Mouse (Mus musculus): ENCODE data around the gene Mrpl14.

Mrpl14 gene

DNA sequence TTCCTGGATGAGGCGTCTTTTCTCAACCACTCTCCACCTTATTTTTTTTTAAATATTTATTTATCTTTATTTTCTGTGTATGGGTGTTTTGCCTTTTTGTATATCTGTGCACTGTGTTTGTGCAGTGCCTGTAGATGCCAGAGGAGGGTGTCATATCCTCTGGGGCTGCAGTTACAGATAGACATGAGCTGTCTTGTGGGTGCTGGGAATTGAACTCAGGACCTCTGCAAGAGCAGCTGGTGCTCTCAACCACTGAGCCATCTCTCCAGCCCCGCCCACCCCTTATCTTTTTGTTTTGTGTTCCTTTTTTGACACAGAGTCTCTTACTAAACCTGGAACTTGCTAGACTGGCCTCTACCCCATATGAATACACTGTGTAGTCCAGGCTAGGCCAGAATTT is 41.4 kb downstream of the Mrpl14 start:
- DNase-seq (ENCODE audit: low spot score) = no peak

DNA sequence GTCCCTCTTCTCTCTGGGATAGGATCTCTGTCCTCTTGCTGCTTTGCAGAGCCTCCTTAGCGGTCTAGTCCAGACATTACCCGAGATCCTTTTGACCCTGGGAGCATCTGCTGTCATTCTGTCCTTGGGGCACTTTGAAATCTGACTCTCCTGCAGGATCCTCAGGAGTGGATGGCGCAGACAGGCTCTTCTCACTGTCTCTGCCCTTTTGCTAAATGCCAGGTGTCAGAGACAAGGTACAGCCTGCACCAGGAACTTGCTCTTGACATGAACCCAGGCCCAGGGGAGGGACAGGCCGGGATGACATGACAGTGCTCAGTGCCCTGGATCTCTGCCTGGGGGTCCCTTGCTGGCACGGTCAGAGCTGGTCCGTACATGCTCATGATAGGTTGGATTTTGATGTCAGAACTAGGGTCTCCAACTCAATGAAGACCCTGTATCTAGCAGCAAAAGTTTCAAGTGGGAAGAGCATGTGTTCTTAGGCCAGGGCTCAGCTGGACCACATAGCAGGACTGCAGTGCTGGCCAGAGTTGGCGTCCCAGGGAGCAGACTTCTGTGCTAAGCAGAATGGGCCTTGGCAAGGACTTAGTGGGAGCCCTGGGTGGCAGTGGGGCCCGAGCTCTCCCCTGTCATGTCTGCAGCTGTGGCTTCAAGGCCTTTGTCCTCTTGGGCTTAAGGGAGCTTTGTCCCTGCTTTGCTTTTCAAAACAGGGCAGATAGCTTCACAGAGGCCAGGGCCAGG is 42.0 kb downstream of the Mrpl14 start:
- DNase-seq (ENCODE audit: low spot score) = no peak

DNA sequence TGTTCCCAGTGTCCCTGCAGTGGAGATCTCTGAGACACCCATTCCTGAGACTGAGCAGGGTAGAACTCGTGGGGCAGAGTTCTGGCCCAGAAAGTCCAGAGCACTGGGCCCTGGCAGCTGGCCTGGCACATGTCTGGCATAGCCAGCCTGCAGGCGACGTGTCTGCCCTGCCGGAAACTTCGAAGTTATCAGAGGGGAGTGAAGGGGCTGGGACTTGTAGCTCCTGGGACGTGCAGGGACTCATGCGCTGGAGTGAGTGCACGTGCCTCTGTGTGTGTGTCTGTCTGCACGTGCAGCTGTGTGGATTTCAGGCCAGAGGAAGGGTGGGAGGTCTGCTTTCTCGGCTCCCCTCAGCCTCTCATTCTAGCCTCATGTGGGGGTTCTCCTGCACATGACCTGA is 43.3 kb downstream of the Mrpl14 start:
- DNase-seq (ENCODE audit: low spot score) = no peak

DNA sequence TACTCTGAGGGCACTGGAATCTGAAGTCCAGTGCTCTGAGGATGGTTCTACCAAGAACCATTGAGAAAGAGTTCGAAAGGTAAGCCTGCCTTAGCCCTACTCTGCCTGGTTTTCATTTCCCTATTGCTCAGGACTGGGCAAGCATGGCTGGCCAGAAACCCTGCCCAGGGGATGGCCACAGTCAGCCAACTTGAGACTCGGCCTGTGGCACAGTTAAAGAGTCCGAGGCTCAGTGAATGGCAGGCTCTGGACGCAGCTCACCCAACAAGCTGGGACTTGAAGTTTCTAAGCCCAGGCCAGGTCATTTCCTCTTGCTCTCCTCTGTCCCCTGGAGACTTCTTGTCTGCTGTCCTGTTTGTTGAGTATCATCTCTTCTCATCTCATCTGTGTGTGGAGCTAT is 44.6 kb downstream of the Mrpl14 start:
- no peak for DNase-seq (ENCODE audit: low spot score)

DNA sequence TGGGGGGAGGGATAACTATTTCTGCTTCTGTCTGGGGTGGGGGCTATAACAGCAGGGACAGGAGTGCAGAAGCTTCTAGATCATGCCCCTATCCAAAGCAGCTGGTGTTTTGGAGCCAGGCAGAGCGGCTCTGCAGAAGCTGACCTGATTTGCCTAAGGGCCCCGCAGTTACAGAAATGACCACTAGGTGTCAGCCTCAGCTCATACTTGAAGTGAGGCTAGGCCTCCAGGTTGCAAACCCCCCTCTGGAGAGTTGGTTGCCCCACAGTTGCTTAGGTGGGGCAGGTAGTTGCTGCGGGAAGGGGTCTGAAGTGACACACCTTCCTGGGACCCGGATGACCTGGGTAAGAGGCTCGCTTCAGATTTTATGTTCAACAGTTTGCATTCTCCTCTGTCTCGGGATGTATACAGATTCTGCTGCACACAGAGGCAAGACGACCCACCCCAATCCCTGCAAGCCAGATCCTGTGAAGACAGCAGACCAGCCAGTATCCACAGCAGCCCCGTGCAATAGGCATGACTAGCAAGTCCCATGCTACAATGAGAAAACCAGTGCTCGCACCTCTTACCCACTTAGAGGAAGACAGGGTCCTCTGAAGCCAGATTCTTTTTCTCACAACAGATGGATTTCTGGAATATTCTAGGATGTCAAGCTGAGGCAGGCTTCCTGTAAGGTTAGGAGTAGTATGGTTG is 45.2 kb downstream of the Mrpl14 start:
- DNase-seq (ENCODE audit: low spot score) = peak; percentile 92

DNA sequence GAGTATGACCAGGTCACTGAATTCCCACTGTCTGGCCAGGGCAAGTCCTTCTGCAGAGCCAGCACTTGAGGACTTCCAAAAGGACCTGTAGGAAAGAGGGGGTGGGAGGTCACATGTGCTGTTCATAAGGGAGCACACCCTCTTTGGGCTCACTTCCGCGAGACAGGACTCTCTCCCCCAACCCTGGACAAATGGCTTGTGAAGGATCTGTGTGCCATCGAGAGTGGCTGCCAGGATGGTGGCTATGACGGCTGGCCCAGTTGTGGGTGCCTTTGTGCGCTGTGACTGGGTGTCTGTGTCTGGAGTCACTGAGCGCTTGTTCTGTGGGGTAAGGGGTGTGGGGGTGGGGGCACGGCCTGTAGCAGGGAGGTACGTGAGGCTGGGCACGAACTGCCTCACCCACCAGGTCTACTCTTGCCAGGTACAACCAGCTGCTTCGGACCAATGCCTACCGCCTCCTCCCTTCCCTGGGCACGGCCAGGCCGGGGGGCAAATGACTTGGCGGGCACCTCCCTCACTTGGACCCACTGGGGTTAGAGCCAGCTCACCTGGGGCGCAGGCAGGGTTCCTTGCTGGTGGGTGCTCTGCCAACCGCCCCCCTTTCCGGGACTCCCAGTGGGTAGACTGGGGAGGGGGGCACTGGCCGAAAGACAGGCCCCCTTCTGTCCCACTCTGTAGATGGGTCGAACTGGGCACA is 47.1 kb downstream of the Mrpl14 start:
- no peak for DNase-seq (ENCODE audit: low spot score)

DNA sequence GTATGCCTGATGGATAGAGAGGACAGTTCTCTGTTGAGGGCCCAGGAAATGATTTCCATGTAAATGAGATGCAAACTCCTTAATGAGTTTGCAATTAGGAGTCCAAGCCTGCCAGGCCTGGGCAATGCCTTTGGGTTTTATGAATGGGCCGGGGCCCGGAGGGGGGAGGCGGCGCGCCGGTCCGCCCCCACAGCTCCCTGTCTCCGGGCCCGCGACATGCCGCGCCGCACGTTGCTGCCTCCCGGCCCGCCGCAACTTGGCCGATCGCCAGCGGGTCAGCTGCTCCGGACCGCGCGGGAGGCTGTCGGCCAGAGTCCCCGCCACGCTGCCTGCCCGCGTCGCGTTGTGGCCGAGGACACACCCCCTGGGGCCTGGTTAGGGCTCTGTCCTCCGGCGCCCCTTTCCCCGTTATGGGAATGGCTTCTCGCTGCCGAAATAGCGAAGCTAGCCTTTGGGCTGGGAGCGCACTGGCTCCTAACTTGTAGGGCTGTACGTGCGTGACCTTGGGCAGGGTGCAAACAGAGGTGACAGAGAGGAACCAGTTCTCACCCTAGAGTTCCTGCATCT is 47.7 kb downstream of the Mrpl14 start, which contains the start of gene 1600014C23Rik:
Gene 1600014C23Rik (minus strand): TSS at position 110 of the 567 bp plus-strand sequence.
- DNase-seq (ENCODE audit: low spot score) = peak; percentile 84

DNA sequence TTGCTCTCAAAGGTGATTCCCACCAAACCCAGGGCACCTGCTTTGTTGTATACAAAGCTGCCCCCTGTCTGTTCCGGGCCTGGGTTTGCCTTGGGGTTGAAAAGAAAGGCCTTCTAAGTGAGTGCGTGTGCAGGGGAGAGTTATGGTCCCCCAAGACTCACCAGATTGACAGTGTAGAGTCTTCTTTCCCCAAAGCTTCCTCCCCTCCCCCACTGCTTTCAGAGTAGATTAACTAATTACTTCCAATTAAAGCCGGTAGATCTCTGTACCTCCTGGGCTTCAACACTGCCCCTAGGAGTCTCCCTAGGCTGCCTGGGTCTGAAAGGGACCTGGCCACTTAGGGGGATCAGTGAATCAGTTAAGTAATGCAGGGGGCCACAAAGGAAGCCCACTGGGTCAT is 48.2 kb downstream of the Mrpl14 start:
- DNase-seq (ENCODE audit: low spot score) = no peak

DNA sequence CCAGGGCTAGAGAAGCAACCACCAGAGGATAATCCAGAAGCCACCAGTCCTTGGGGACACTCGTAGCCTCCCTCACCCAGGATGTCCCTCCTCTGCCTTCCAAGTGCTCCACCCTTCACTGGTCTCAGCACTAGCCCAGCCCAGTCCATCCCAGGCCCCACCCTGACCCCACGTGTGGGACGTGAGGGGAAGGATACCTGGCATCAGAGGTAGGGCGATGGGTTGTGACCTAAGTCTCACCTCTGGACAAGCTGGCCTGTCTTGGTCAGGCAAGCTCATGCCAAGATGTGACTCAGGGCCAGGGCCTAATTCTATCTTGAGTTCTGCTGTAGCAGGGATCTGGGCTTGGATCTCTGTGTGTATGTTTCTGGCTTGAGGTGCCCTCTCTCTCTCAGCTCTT is 48.8 kb downstream of the Mrpl14 start:
- no peak for DNase-seq (ENCODE audit: low spot score)

DNA sequence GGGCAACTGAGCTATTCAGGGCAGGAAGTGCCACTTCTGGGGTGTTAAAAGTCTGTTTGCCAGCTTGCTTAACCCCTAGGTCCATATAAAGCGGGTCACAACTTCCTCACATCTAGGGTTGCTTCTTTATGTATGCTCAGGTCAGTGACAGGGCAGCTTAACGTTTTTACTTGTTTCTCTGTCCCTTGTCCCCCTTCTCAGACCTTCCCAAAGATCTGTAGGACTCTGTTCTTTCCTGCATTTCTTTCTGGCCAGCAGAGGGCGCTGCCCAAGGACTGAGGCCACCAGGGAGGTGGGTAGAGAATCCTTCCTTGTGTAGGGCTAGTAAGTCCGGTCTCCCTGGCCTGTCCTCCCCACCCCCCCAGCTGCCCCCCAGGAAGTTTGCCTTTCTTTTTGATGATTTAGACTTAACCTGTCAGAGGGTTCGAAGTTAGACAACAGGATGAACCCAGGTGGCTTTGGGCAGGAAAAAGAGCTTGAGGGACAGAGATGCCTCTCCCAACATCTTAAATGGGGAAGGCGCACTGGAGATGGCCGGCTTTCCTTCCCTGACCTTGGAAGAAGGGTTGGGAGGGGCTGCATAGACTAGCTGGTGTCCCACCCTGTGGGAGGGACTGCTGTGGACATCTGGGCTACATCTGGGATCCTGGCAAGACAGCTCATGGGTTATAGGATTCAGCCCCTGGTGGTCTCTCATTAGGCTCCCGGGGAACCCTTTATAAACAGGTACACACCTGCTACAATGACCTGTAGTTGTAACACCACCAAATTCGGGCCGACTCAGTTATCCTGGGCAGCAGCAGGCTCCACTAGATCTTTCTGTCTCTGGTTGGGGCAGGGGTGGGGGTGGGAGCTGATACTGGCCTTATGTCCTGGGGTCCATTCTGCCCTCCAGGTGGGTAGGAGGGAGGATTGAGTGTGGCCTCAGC is 49.5 kb downstream of the Mrpl14 start:
- DNase-seq (ENCODE audit: low spot score) = peak; percentile 92

DNA sequence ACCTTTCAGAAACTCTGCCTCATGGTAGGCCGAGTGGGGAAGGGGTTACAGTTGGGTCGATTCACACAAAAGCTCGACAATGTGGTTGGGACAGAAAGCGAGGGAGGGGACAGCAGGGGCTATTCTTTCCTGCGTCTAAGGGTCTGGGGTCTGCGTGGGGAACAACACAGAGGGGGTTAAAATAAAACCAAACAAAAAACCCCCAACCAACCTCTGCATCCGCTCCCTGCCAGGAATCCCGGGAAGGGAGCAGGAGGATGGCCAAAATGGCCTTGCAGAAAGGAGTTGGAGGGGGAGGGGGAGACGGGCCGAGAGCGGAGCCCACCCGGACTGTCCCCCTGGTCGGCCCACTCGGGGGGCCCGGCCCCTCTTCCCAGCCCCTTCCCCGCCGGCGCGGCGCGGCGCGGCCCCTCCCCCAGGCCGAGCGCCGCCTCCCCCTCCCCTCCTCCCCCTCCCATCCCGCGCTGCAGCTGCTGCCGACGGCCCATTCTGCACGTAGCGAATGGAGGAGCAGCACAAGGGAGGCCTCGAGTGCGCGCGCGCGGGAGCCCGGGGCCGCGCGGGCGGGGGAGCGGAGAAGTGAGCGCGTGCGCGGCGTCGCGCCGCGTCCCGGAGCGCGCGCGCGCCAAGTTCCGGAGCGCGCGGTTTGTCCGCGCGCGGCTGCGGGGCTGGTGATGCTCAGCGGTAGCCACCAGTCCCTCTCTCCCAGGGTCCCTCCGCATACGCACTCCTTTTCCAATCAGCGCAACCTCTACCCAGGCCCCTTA is 50.4 kb downstream of the Mrpl14 start:
- DNase-seq (ENCODE audit: low spot score) = peak; percentile 90

DNA sequence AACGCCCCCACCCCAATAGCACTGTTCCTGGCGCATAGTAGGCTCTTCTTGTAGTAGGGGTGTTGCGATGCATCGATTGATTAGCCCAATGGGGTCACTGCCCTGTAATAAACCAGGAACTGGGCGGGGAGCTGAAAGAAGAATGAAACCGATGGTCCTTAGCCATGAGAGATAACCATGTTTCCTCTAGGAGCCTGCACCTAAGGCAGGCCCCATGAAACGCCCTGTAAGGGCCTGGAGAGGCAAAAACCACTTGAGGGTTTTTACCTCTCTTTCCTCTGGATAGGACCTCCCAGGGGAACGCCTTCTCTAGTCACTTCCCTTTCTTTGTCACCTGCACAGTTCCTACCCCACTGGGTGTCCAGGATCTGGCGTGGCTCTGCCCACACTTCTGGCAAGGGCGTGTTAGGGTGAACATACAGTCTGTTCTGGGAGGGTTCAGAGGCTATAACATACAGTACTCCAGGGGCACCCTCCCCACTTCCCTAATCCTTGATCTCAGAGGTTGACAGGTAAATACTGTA is 51.0 kb downstream of the Mrpl14 start:
- DNase-seq (ENCODE audit: low spot score) = no peak

DNA sequence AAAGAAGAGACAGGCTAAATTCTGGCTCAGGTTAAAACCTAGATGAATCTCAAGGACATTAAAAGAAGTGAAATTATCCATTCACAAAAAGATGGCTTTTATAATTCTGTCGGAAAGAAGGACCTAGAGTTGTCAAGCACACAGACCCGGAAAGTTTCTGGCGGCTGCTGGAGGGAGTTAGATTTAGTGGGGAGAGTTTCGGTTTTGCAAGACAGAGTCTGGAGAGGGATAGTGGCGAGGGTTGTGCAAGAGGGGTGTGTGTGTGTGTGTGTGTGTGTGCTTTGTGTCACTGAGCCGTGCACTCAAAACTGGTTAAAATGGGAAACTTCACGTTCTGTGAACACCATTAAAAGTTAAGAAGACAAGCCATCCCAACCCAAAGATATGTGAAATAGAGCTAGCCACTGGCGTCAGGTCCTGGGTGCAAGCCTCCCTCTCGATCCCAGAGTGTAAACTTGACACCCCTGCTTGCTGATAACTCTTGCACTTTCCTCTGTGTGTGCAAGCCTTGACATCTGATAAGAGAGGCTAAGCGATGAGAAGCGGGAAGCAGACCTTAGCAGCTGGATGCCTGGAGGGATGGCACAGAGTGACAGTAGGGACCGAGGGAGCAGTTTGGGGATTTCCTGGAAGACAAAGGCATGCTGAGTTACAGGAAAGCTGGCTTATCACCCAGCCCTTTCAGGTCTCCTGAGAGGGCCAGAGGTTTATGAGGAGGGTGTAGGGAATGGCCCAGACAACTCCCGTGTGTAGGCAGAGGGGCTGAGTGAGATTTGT is 56.4 kb downstream of the Mrpl14 start:
- no peak for DNase-seq (ENCODE audit: low spot score)

DNA sequence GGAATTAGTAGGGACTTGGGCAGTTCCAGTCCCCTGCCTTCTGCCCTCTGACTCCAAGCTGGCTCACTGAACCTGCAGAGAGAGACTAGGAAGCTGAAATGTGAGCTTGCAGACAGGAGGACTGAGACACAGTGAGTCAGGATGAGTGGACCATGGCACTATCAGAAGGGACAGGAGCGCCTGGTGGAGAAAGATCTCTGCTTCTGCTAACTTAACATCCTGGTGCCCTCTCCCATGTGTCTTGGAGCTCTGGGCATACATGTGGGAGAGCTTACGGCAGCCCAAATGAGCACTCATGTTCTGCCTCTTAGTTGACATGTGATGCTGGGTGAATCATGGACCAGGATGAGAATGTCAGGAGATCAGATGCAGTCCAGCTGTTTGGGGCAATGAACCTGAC is 59.5 kb downstream of the Mrpl14 start:
- DNase-seq (ENCODE audit: low spot score) = no peak

DNA sequence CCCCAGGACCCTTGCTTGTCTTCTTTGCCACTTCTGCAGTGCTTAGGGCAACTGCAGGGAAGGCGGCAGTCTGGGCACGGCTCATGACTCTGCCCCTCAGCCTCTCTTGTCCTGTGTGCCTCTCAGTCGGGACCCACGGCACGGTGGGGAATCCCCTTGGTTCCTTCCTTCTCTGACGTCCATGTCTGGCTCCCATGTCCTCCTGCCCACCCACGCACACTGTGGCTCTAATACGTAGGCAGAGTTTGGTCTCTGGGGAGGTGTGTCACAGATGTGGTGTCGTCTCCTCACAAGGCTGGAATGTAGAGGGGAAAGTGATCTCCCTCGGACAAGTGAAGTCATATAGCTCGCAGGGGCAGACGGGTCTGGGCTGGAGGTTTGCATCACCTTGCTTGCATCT is 60.6 kb downstream of the Mrpl14 start:
- DNase-seq (ENCODE audit: low spot score) = no peak

DNA sequence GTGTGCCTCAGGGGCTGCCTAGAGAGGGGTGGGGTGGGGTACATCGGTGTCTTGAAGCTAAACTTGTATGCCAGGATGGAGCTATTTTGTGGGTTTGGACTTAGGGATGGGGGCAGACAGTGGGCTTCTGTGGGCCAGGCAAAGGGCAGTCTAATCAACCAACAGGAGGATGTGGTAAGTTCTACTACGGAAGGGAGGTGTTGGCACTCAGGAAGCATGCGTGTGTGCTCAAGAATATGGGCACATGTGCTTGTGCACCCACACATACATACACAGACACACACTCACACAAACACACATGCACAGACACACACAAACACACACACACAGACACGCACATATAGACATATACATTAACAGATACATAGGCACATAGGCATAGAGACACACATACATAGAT is 61.2 kb downstream of the Mrpl14 start:
- DNase-seq (ENCODE audit: low spot score) = no peak

Measured in testis, postnatal 10 days (tissue).